Mouse (Mus musculus): ENCODE data around the gene Ube2j1. TPM values are rescaled to one million over a fixed set of nuclear protein-coding genes. Genes with fewer than 3 reads are reported as not detected.

The Ube2j1 gene
- polyA plus RNA-seq, 1 experiment from 2014 or later = 60.8 TPM

DNA sequence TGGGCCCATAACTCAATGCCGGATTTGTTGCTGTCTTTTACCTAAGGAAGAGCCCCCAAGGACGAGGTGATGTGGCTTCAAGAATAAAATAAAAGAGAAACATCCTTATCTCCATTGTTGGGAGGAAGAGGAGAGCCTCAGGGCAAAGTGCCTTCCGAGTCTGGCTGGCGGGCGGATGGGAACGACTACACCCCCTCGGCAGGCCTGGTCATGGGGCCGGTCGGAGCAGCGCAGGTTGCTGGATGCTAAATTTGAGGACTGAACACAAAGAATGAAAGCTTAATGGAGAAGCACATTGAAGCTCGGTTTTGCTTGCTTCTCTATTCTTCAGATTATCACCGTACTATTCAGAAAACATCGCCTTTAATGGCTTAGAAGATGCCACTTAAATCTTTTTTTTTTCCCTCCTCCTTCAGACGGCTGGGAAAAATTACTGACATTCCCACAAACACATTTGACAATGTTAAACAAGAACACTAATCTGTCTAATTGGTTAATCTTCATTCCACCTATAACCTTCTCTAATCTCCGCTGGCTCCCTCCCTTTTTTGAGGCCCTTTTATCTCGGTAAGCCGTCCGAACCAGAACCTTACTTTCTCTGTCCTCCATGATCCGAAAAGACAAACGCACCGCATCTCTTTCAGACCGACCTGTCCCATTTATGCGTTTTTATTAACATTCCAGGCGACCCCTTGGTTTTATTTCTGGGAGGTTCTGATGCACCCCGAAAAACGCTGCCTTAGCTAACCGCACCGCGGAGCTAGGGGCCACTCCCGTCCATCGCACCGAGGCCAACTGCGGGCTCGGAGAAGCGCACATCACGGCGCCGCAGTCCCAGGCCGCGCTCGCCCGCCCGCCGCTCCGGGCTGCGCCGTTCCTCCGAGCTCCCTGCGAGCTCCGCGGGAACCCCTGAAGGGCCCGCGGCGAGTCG is 687 bp upstream of the Ube2j1 start:
- Histone ChIP-seq H3K27me3 (replicated peaks) (no peaks in the 10 kb centered on the region), H3K9me3 (no peaks in the 10 kb centered on the region), H3K4me3 (peak overlapping the region; percentile 82), H3K9ac (peak overlapping the region; percentile 99), H3K4me2 (replicated peaks) (peak overlapping the region; percentile 66), H3K36me3 (peaks cover 8% of the 10 kb centered on the region; the same call in 1 of the 2 replicates), H3K27ac (peak overlapping the region; percentile 94), H3K4me1 (peaks cover 10% of the 10 kb centered on the region; the same call in 1 of the 2 replicates)
- ATAC-seq (ENCODE audit: low FRiP score, low read depth) = peak; percentile 82
- WGBS = 2% methylated on average over 55 of the region's 55 CpGs

DNA sequence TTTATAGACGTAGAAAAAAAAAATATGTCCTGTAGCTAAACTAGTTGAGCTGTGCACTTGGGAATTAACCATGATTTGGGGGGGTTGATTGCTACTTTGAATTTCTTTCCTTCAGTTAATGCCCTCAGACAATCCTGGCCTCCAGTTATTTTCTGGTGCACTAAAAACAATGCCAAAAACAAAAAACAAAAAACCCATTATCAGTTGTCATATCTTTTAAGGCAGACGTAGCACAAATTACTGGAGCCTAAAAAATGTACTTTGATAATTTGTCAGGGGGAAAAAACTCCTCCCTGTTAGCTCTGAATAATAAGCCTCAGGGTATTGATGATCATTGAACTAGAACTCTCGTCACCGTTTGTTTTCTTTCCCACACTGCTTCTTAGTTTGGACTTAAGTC is 829 bp downstream of the Ube2j1 start:
- H3K9me3 ChIP-seq = no peaks in the 10 kb centered on the region
- peaks cover 10% of the 10 kb centered on the region; the same call in 1 of the 2 replicates for H3K4me1 ChIP-seq
- 0 out of 2 replicates have a peak overlapping the region, but pooled peaks have one; percentile 94 for H3K27ac ChIP-seq
- peaks cover 17% of the 10 kb centered on the region; the same call in 1 of the 2 replicates for H3K36me3 ChIP-seq
- 9% methylated on average over 4 of the region's 4 CpGs for WGBS
- ATAC-seq (ENCODE audit: low FRiP score, low read depth) = no peak
- H3K4me3 ChIP-seq = peak overlapping the region; percentile 82
- H3K27me3 ChIP-seq (replicated peaks) = no peaks in the 10 kb centered on the region
- peak overlapping the region; percentile 99 for H3K9ac ChIP-seq
- H3K4me2 ChIP-seq (replicated peaks) = peak overlapping the region; percentile 66

DNA sequence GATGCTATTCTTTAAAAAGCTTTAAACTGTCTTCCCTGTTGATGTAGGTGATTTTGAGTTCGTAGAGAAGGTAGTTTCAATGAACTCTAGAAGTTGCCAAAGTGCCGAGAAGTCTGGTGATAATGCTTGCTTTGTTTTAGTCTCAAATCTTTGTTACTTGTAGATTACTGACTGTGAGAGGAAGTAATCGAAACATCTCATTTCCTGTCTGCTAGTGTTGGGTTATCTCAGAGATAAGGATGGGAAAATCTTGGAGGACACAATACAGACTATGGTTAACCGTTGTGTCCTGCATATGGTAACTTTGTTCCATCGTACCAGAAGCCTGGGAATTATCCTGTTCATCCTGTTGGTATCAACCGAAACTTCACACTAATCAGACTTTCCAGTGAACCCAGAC is 2.3 kb downstream of the Ube2j1 start:
- Histone ChIP-seq H3K27me3 (replicated peaks) (no peaks in the 10 kb centered on the region), H3K4me1 (peaks cover 10% of the 10 kb centered on the region; the same call in 1 of the 2 replicates), H3K4me3 (no peak overlapping the region), H3K9ac (no peak overlapping the region), H3K9me3 (no peaks in the 10 kb centered on the region), H3K36me3 (peaks cover 18% of the 10 kb centered on the region; the same call in 1 of the 2 replicates), H3K27ac (no peak overlapping the region), H3K4me2 (replicated peaks) (no peak overlapping the region)
- 90% methylated on average over 6 of the region's 6 CpGs for WGBS
- ATAC-seq (ENCODE audit: low FRiP score, low read depth) = no peak

DNA sequence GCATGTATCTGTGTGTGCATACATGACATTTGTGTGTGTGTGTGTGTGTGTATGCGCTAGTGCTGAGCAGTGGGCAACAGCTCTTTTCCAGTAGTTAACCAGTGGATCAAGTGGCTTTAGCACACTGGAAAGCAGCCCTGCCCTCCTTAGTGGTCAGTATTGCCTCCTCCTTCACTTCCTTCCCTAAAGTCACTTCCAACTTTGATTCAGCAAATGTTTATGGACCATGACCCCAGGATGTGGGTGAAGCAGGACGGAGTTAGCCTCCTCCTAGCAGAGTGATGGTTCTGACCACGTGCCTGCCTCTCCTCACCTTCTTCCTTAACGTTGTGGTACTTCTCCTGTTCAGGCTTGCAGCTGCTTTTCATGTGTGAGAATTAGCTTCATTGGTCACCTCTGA is 8.6 kb downstream of the Ube2j1 start:
- H3K9ac ChIP-seq = no peak overlapping the region
- no peaks in the 10 kb centered on the region for H3K9me3 ChIP-seq
- no peak overlapping the region for H3K27ac ChIP-seq
- H3K36me3 ChIP-seq = peaks cover 73% of the 10 kb centered on the region
- H3K4me1 ChIP-seq = no peaks in the 10 kb centered on the region
- H3K27me3 ChIP-seq (replicated peaks) = no peaks in the 10 kb centered on the region
- no peak overlapping the region for H3K4me3 ChIP-seq
- H3K4me2 ChIP-seq (replicated peaks) = no peak overlapping the region
- no peak for ATAC-seq (ENCODE audit: low FRiP score, low read depth)
- 87% methylated on average over 4 of the region's 4 CpGs for WGBS

DNA sequence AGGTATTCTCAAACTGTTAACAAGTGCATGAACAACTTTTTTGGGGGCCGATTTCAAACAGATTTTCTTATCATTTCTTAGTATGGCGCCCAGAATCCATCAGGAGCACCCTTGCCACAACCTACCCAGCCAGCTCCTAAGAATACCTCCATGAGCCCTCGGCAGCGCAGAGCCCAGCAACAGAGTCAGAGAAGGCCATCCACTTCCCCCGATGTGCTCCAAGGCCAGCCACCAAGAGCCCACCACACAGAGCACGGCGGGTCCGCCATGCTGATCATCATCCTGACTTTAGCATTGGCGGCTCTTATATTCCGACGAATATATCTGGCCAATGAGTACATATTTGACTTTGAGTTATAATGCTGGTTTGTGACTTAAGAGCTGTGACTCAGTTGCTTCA is 18.4 kb downstream of the Ube2j1 start:
- ATAC-seq (ENCODE audit: low FRiP score, low read depth) = no peak
- no peaks in the 10 kb centered on the region for H3K9me3 ChIP-seq
- H3K36me3 ChIP-seq = peaks cover 62% of the 10 kb centered on the region
- 95% methylated on average over 11 of the region's 11 CpGs for WGBS
- no peak overlapping the region for H3K9ac ChIP-seq
- H3K27ac ChIP-seq = no peak overlapping the region
- H3K27me3 ChIP-seq (replicated peaks) = no peaks in the 10 kb centered on the region
- no peaks in the 10 kb centered on the region for H3K4me1 ChIP-seq
- H3K4me2 ChIP-seq (replicated peaks) = no peak overlapping the region
- no peak overlapping the region for H3K4me3 ChIP-seq

DNA sequence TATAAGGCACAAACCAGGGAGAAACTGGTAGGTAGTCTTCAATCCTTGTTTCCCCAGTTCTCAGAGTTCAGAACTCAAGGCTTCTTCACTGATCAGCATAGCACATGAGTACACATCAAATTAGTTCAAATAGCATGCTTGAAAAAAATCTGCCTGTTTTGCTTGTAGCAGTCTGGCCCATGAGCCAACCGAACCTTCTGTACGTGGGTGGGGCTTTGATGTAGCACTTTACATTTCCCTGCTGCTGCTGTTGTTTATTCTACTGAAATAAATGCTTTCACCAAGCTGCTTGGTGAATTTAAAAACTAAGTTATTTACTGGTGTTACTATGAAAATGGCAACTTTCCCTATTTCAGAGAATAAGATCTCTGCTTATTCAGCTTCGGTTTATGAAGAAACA is 20.8 kb downstream of the Ube2j1 start:
- ATAC-seq (ENCODE audit: low FRiP score, low read depth) = no peak
- no peaks in the 10 kb centered on the region for H3K4me1 ChIP-seq
- no peak overlapping the region for H3K4me3 ChIP-seq
- H3K4me2 ChIP-seq (replicated peaks) = no peak overlapping the region
- H3K27me3 ChIP-seq (replicated peaks) = no peaks in the 10 kb centered on the region
- H3K9ac ChIP-seq = no peak overlapping the region
- 90% methylated on average over 3 of the region's 3 CpGs for WGBS
- no peak overlapping the region for H3K27ac ChIP-seq
- no peaks in the 10 kb centered on the region for H3K9me3 ChIP-seq
- H3K36me3 ChIP-seq = peaks cover 39% of the 10 kb centered on the region

DNA sequence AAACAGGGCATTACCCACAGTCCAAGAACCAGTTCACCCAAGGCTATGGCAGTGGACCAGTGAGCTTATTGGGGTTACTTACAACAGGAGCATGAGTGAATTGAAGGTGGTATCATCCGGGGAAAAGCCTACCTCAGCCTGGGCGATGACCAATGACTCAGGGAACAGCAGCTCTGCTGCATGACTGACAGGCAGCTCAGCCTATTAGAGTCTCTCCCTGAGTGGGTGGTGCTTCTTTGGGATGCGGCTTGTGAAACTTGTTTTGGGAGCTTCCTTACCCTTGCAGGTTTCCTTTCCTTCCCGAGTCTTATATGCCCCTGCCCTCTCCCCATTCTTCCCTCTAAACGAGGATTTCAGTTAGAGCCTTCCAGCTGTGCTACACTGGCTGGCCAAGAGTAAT is 21.4 kb downstream of the Ube2j1 start:
- Histone ChIP-seq H3K9me3 (no peaks in the 10 kb centered on the region), H3K4me1 (no peaks in the 10 kb centered on the region), H3K36me3 (peaks cover 34% of the 10 kb centered on the region), H3K27me3 (replicated peaks) (no peaks in the 10 kb centered on the region), H3K27ac (no peak overlapping the region), H3K9ac (no peak overlapping the region), H3K4me3 (no peak overlapping the region), H3K4me2 (replicated peaks) (no peak overlapping the region)
- ATAC-seq (ENCODE audit: low FRiP score, low read depth) = no peak
- 86% methylated on average over 5 of the region's 5 CpGs for WGBS

DNA sequence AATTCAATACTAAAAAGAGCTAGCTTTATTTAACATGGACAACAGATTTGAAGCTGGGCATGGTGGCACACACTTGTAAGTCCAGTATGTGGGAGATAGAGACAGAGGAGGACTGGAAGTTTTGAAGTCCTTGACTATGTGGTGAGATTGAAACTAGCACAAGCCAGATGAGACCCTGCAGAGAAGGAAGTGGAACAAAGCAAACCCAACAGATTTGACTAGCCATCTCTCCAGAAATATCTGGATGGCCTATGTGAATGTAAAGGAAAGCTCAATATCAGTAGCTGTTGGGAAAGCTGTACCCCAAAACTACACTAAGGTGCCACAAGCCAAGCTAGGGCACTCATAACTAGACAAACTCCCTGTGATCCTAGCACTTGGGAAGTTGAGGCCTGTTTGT is 23.2 kb downstream of the Ube2j1 start:
- H3K9ac ChIP-seq = no peak overlapping the region
- no peak for ATAC-seq (ENCODE audit: low FRiP score, low read depth)
- no peak overlapping the region for H3K4me2 ChIP-seq (replicated peaks)
- H3K4me3 ChIP-seq = no peak overlapping the region
- peaks cover 23% of the 10 kb centered on the region for H3K36me3 ChIP-seq
- no peaks in the 10 kb centered on the region for H3K4me1 ChIP-seq
- H3K9me3 ChIP-seq = no peaks in the 10 kb centered on the region
- no peaks in the 10 kb centered on the region for H3K27me3 ChIP-seq (replicated peaks)
- H3K27ac ChIP-seq = no peak overlapping the region

DNA sequence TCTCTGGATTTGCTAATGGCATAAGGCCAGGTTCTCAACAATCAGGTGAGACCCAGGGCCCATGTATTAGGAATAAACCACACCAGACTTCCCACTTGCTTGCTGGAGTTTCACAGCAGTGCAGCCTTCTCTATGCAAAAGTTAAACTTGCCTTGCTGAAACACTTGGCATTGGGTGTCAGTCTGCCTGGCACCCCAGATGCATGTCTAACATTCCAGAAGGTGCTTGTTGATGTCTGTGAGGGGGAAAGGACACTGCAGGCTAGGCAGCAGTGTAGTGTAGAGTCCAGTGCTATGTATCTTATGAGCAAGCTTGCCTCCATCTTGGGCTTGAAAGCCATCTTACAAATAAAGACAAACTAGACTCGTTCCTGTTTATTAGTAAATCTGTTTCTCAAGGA is 25.1 kb downstream of the Ube2j1 start:
- Histone ChIP-seq H3K36me3 (peaks cover 11% of the 10 kb centered on the region), H3K4me3 (no peak overlapping the region), H3K27me3 (replicated peaks) (no peaks in the 10 kb centered on the region), H3K9ac (no peak overlapping the region), H3K9me3 (no peaks in the 10 kb centered on the region), H3K27ac (no peak overlapping the region), H3K4me2 (replicated peaks) (no peak overlapping the region), H3K4me1 (no peaks in the 10 kb centered on the region)
- no peak for ATAC-seq (ENCODE audit: low FRiP score, low read depth)
- WGBS = 78% methylated on average over 1 of the region's 1 CpGs

DNA sequence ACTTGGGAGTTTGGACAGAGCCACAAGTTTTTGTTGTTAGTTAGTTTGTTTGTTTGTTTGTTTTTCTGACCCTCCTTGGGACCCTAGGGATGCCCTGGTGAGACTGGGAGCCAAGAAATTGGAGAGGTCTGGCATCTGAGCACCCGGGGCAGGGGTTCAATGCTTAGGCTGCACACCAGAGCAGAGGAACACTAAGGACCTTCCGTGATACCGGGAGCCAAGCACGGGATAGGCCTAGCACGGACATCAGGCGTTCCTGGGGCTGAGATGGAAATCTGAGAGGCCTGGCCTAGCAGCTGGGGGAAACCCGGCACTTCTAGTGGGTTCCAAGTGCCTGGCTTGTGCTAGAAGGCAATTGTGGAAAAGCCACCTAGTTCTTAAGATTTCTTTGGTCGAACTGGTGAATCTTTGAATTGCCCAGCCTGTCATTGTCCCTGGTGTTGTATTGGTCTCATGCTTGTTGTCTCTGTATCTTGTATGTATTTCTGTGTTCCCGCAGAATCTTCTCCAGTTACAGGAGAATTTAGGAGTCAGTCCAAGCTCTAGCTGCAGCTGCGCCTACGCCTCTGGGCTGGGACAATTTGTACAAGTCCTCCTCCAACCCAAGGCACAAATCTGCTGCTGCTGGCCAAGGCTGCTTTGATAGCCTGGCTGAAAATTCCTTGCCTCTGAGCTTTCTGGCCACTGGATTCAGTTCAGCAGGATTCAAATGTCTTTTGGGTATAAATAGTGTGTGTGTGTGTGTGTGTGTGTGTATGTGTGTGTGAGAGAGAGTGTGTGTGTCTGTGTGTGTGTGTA is 26.9 kb downstream of the Ube2j1 start:
- Histone ChIP-seq H3K4me1 (no peaks in the 10 kb centered on the region), H3K9ac (no peak overlapping the region), H3K27ac (no peak overlapping the region), H3K27me3 (replicated peaks) (no peaks in the 10 kb centered on the region), H3K36me3 (no peaks in the 10 kb centered on the region), H3K4me2 (replicated peaks) (no peak overlapping the region), H3K4me3 (no peak overlapping the region), H3K9me3 (no peaks in the 10 kb centered on the region)
- WGBS = 79% methylated on average over 11 of the region's 11 CpGs
- ATAC-seq (ENCODE audit: low FRiP score, low read depth) = no peak

DNA sequence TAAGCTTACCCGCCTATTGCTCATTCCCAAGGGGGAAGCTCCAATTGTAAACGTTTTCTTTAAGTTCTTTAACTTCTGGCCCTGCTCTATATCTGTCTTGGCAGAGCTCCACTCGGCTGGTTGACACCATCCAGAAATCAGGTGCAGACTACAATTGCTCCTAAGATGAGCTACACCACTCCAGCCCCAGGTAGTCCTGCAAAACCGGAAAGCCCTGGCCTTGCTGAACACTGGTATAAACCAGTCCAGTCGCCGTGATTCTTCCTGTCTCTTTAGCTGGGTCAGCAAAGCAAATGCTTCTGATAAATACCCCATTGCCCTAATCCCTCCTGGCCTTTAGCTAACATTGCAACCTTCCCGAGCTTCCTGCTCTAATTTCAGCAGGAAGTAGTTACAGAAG is 29.9 kb downstream of the Ube2j1 start:
- ATAC-seq (ENCODE audit: low FRiP score, low read depth) = no peak
- 64% methylated on average over 7 of the region's 7 CpGs for WGBS
- no peak overlapping the region for H3K4me2 ChIP-seq (replicated peaks)

DNA sequence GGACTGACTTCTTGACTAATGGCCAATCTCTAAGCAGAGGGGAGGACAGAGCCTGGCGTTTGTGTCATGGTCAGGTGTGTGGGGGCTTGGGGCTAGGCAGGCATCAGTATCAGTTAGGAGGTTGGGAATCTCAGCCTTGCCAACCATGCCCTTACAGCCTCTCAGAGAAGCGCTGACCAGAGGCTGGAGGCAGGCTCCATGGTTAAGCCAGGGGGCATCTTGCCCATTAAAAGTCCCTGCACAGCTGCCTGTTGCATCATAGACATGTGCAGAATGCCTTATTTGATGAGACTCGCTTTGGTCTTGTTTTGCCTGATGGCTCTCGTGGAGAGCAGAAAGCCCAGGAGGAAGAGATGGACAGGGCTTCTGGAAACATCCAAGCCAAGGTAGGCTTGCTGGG is 31.8 kb downstream of the Ube2j1 start, which contains the start of gene Gabrr2:
Gabrr2 (plus strand) TSS at position 19 of the 400 bp plus-strand sequence.
- 92% methylated on average over 4 of the region's 4 CpGs for WGBS
- no peak for ATAC-seq (ENCODE audit: low FRiP score, low read depth)
- Histone ChIP-seq H3K27ac (no peak within 1 kb of the TSS), H3K9ac (no peak within 1 kb of the TSS), H3K36me3 (no peaks in the 10 kb centered on the region), H3K9me3 (no peaks in the 10 kb centered on the region), H3K4me3 (no peak within 1 kb of the TSS), H3K27me3 (replicated peaks) (no peaks in the 10 kb centered on the region), H3K4me1 (no peaks in the 10 kb centered on the region), H3K4me2 (replicated peaks) (no peak within 1 kb of the TSS)

More for the DNA sequence above, 29.9 kb downstream of the Ube2j1 start:
- Histone ChIP-seq H3K4me3 (no peak overlapping the region), H3K27me3 (replicated peaks) (no peaks in the 10 kb centered on the region), H3K9me3 (no peaks in the 10 kb centered on the region), H3K36me3 (no peaks in the 10 kb centered on the region), H3K9ac (no peak overlapping the region), H3K4me1 (no peaks in the 10 kb centered on the region), H3K27ac (no peak overlapping the region)
